ENCODE assay signal across 11 mouse cellular contexts in the genomic region with DNA sequence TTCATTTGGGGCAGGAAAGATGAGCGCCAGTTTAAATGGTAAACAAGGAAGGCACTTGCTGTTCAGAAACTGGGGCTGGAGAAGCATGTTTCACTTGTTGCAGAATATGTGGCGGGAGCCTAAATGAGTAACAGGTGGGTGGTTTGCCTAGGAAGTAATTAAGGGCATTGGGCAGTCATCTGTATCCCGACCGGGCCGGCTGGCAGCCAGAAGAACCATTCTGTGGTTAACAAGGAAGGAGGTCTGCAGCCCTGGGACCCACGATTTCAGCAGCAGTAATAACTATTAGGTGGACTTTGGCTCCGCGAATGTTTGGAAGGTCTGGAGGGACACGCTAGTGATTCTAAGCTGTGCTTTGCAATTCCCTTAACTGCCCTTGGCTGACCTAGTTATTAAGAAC.
DNase-seq lines count a peak whose midpoint lies in the region.
"Had no signal": no experiment of that assay in that cellular context is flagged by ENCODE, and none has a peak within 500 bp of the region (broad histone marks: within the 10 kb centered on the region; RNA-seq: fewer than 3 reads in every experiment).

No protein-coding gene starts in this region.

- intact Hi-C loops in left cerebral cortex, postnatal 14 days (cut with DNase I), result no loop called here

- DNase-seq in gastrocnemius, adult 18-20 months (ENCODE audit: low spot score), result peak; percentile 6
- DNase-seq in gastrocnemius, postnatal 25 days, result no peak
- DNase-seq in Muller cell, postnatal 12 days (ENCODE audit: inconsistent ontology term), result peak; percentile 41
- peak; percentile 4 for DNase-seq in fibroblast of lung, adult 2 months (ENCODE audit: low read depth)
- peak; percentile 8 for DNase-seq in kidney, postnatal 14 days
- no peak for DNase-seq in frontal cortex, postnatal 10 days (ENCODE audit: low spot score in 2 of 2)
- DNase-seq in cerebellum, adult 9-11 months, result no peak
- no peak for DNase-seq in left cerebral cortex, postnatal 14 days (ENCODE audit: low spot score in 2 of 2)
- DNase-seq: adrenal gland, postnatal 14 days; cerebellum, adult 11-12 months; liver, embryonic 13.5 days had no signal

Comparison
In these comparisons a context has a peak if more than half of its experiments do, and no peak if none do; other contexts are left out.
1. DNase-seq: peak in gastrocnemius, adult 18-20 months (single experiment), Muller cell, postnatal 12 days (single experiment), fibroblast of lung, adult 2 months (single experiment) and kidney, postnatal 14 days (single experiment); none in gastrocnemius, postnatal 25 days (single experiment), frontal cortex, postnatal 10 days (0 of 2), cerebellum, adult 9-11 months (single experiment) and left cerebral cortex, postnatal 14 days (0 of 2).